ENCODE assay signal across 23 mouse cellular contexts in genomic region chr2:127651601-127652000, GRCm38 (mm10). TPM values are rescaled to one million over a fixed set of nuclear protein-coding genes. Genes with fewer than 3 reads are reported as not detected.
DNase-seq lines count a peak whose midpoint lies in the region; ATAC-seq and TF ChIP-seq lines count a peak whose summit lies in the region.
"Had no signal": no experiment of that assay in that cellular context is flagged by ENCODE, and none has a peak within 500 bp of the region (broad histone marks: within the 10 kb centered on the region; RNA-seq: fewer than 3 reads in every experiment).

No protein-coding gene starts in this region.

- WGBS in kidney, embryonic 15.5 days: 49% methylated on average over 5 of the region's 5 CpGs

- H3K36me3 ChIP-seq in kidney, embryonic 15.5 days: no peaks in the 10 kb centered on the region
- H3K36me3 ChIP-seq: embryonic facial prominence, embryonic 15.5 days; heart, embryonic 13.5 days; limb, embryonic 13.5 days; liver, embryonic 13.5 days; midbrain, embryonic 13.5 days had no signal

- H3K9me3 ChIP-seq in kidney, embryonic 15.5 days (replicated peaks): no peaks in the 10 kb centered on the region
- H3K9me3 ChIP-seq: embryonic facial prominence, embryonic 15.5 days; heart, embryonic 13.5 days; limb, embryonic 13.5 days; liver, embryonic 13.5 days; megakaryocyte, embryonic 14.5 days; midbrain, embryonic 13.5 days had no signal

- H3K27me3 ChIP-seq in Patski: peaks cover 5% of the 10 kb centered on the region
- H3K27me3 ChIP-seq in kidney, embryonic 15.5 days: peaks cover 45% of the 10 kb centered on the region

- POLR2A ChIA-PET in Patski (lab: Charles Lee): no interaction called here

- no peak overlapping the region for H3K4me3 ChIP-seq in kidney, embryonic 15.5 days (replicated peaks)
- H3K4me3 ChIP-seq: embryonic facial prominence, embryonic 15.5 days; heart, embryonic 13.5 days; limb, embryonic 13.5 days; liver, embryonic 13.5 days; megakaryocyte, embryonic 14.5 days; midbrain, embryonic 13.5 days had no signal

- H3K4me1 ChIP-seq in kidney, embryonic 15.5 days: peaks cover 29% of the 10 kb centered on the region
- H3K4me1 ChIP-seq: liver, embryonic 13.5 days had no signal

- CTCF ChIA-PET in Patski (lab: Charles Lee): no interaction called here

- ATAC-seq in Patski: peak; percentile 58
- peak; percentile 58; the same call in 1 of the 2 replicates for ATAC-seq in kidney, embryonic 15.5 days (replicated peaks; ENCODE audit: low FRiP score)
- ATAC-seq: forebrain, embryonic 14.5 days; intestine, postnatal 0 days; midbrain, embryonic 13.5 days had no signal

- peak overlapping the region; percentile 22; the same call in 1 of the 2 replicates for H3K4me2 ChIP-seq in kidney, embryonic 15.5 days
- H3K4me2 ChIP-seq: embryonic facial prominence, embryonic 15.5 days; heart, embryonic 13.5 days; limb, embryonic 13.5 days; liver, embryonic 13.5 days; midbrain, embryonic 13.5 days had no signal

- no peak overlapping the region for H3K9ac ChIP-seq in kidney, embryonic 15.5 days
- H3K9ac ChIP-seq: embryonic facial prominence, embryonic 15.5 days; heart, embryonic 13.5 days; limb, embryonic 13.5 days; liver, embryonic 13.5 days; midbrain, embryonic 13.5 days had no signal

- DNase-seq in heart, adult 11 months: peak; percentile 61
- no peak for DNase-seq in heart, adult 18-20 months
- no peak for DNase-seq in Patski (ENCODE audit: low read depth, low spot score)
- DNase-seq in kidney, postnatal 36 days: peak; percentile 49 to 53
- DNase-seq in cerebellum, postnatal 10 days: no peak
- no peak for DNase-seq in right cerebral cortex, postnatal 14 days
- DNase-seq: adrenal gland, postnatal 25 days; cerebellum, adult 8-10 months; gastrocnemius, postnatal 10 days; heart, postnatal 14 days; liver, embryonic 13.5 days; thymus, adult 2 months had no signal

- in situ Hi-C loops in Patski (cut with MboI; ENCODE audit: low pct_unique_long_range_greater_than_20kb): no loop called here

- H3K27ac ChIP-seq in kidney, embryonic 15.5 days: peak overlapping the region; percentile 89
- H3K27ac ChIP-seq: embryonic facial prominence, embryonic 15.5 days; heart, embryonic 13.5 days; limb, embryonic 13.5 days; liver, embryonic 13.5 days; midbrain, embryonic 13.5 days had no signal

- TF ChIP-seq CTCF in Patski (IDR thresholded peaks at IDR 0.05): no peak

RNA-seq across cellular contexts. Expression of gene Mal, which starts 4.9 kb away (rescaled TPM):
- 10 to 100 TPM; 15.6 to 19.0 TPM for total RNA-seq in heart, adult 18-20 months (2021)
- 1.1 TPM for polyA plus RNA-seq in Patski (2021)
- 38.4 and 47.3 TPM in 2 replicates for polyA plus RNA-seq in kidney, embryonic 15.5 days (2015; fragmentation: Nextera tagmentation; extraction: Ambion mirVana)
- total RNA-seq: common myeloid progenitor, adult 5-6 weeks; granulocyte monocyte progenitor cell, adult 5-6 weeks; monocyte, adult 5-6 weeks had no signal

Comparison
In these comparisons a context has a peak if more than half of its experiments do, and no peak if none do; other contexts are left out.
1. DNase-seq: peak in heart, adult 11 months (single experiment) and kidney, postnatal 36 days (2 of 2); none in heart, adult 18-20 months (0 of 2), Patski (single experiment), cerebellum, postnatal 10 days (0 of 2) and right cerebral cortex, postnatal 14 days (single experiment).
2. RNA of gene Mal, which starts 4.9 kb away (polyA plus RNA-seq): 38.4 to 47.3 TPM in kidney, embryonic 15.5 days; 1.1 TPM in Patski (single experiment); every median in the first group is over 10 times any median in the second.